Mouse (Mus musculus) lung, postnatal 25 days (tissue): ENCODE data around the gene Med21.

Experiments used
- DNase-seq: peaks from one replicate; pipeline ENCODE4 v3.0.0; 2022; ENCODE audit warnings: low spot score

The Med21 gene

GRCm38 (mm10) chr6:146642276-146643183 is at the start of gene Med21, which contains the start of gene Tm7sf3:
TSS of gene Med21 (plus strand) at chr6:146642547.
TSS of gene Tm7sf3 (minus strand) at chr6:146642824.
- peak; percentile 98 for DNase-seq

- DNase-seq: no peak
These were observed 39.7 kb upstream of the Med21 start for GRCm38 (mm10) chr6:146602601-146603000.

GRCm38 (mm10) chr6:146603651-146604050 is 38.7 kb upstream of the Med21 start:
- DNase-seq: no peak

- DNase-seq: no peak
These were observed 31.0 kb upstream of the Med21 start for GRCm38 (mm10) chr6:146611385-146611784.

GRCm38 (mm10) chr6:146611897-146612296 is 30.4 kb upstream of the Med21 start:
- no peak for DNase-seq

- DNase-seq: no peak
These were observed 29.6 kb upstream of the Med21 start for GRCm38 (mm10) chr6:146612736-146613135.

GRCm38 (mm10) chr6:146613907-146614306 is 28.4 kb upstream of the Med21 start:
- DNase-seq: no peak

- no peak for DNase-seq
These were observed 27.8 kb upstream of the Med21 start for GRCm38 (mm10) chr6:146614541-146614940.

- no peak for DNase-seq
These were observed 26.5 kb upstream of the Med21 start for GRCm38 (mm10) chr6:146615891-146616290.

- no peak for DNase-seq
These were observed 25.7 kb upstream of the Med21 start for GRCm38 (mm10) chr6:146616670-146617069.

- DNase-seq: no peak
These were observed 14.2 kb upstream of the Med21 start for GRCm38 (mm10) chr6:146628123-146628522.

- DNase-seq: no peak
These were observed 12.3 kb upstream of the Med21 start for GRCm38 (mm10) chr6:146629781-146630756.

GRCm38 (mm10) chr6:146630961-146631360 is 11.4 kb upstream of the Med21 start:
- DNase-seq: no peak

- DNase-seq: no peak
These were observed 10.5 kb upstream of the Med21 start for GRCm38 (mm10) chr6:146631847-146632246.

GRCm38 (mm10) chr6:146632403-146632802 is 9.9 kb upstream of the Med21 start:
- DNase-seq: no peak

GRCm38 (mm10) chr6:146633097-146633496 is 9.2 kb upstream of the Med21 start:
- DNase-seq: no peak

GRCm38 (mm10) chr6:146633629-146634014 is 8.7 kb upstream of the Med21 start:
- DNase-seq: peak; percentile 22

GRCm38 (mm10) chr6:146634015-146634722 is 8.2 kb upstream of the Med21 start:
- DNase-seq: peak; percentile 51

GRCm38 (mm10) chr6:146634759-146635606 is 7.4 kb upstream of the Med21 start:
- no peak for DNase-seq

- DNase-seq: no peak
These were observed 5.9 kb upstream of the Med21 start for GRCm38 (mm10) chr6:146636482-146636881.
